Mouse (Mus musculus) small intestine, adult 2 months (tissue): ENCODE measurements at regions not wholly inside any gene's neighbourhood (a gene's known extent, or its start where the extent isn't known, plus 50 kb on each side); places are given as distances from the start of the nearest gene placed in this dataset.

Experiments
- CTCF ChIP-seq: fragments of 200-500 bp; IDR thresholded peaks from 2 replicates; pipeline ENCODE4 v1.5.1; 2012; ENCODE audit warnings: low read depth, mild to moderate bottlenecking, control low read depth, inconsistent platforms, low read length, moderate library complexity, mixed read lengths; ENCODE audit not compliant: insufficient replicate concordance, insufficient read length; ENCODE audit errors: extremely low read depth
- POLR2A ChIP-seq: fragments of 200-500 bp; IDR thresholded peaks from 2 replicates; pipeline ENCODE4 v1.6.1; 2012; ENCODE audit warnings: low read depth, mild to moderate bottlenecking, control low read depth, inconsistent platforms, low read length, moderate library complexity

GRCm38 (mm10) chr8:107815775-107816174, 126.7 kb upstream of the Zfhx3 start:
- TF ChIP-seq CTCF = no peak
- no peak for TF ChIP-seq POLR2A
